Mouse (Mus musculus) heart, adult 9 months (tissue): ENCODE data around the gene Myo5a.

Experiments
- DNase-seq, 2 experiments: peaks; one replicate each; pipeline ENCODE4 v3.0.0; 2022; ENCODE audit warnings: low spot score in 2 of 2

The Myo5a gene

GRCm38 (mm10) chr9:75070457-75071028 lies at the start of gene Myo5a:
Myo5a (plus strand) TSS chr9:75071015.
- no peak for DNase-seq

GRCm38 (mm10) chr9:75022546-75022945 lies 48.3 kb upstream of the Myo5a start:
- no peak for DNase-seq

GRCm38 (mm10) chr9:75023150-75023894 lies 47.5 kb upstream of the Myo5a start:
- no peak for DNase-seq

- no peak for DNase-seq
These were observed 46.7 kb upstream of the Myo5a start for GRCm38 (mm10) chr9:75024089-75024488.

GRCm38 (mm10) chr9:75025689-75026088 lies 45.1 kb upstream of the Myo5a start:
- DNase-seq: no peak

- DNase-seq: no peak
These were observed 38.4 kb upstream of the Myo5a start for GRCm38 (mm10) chr9:75032408-75032807.

GRCm38 (mm10) chr9:75033141-75033540 lies 37.7 kb upstream of the Myo5a start:
- no peak for DNase-seq

- no peak for DNase-seq
These were observed 36.1 kb upstream of the Myo5a start for GRCm38 (mm10) chr9:75034691-75035090.

GRCm38 (mm10) chr9:75035944-75036343 lies 34.9 kb upstream of the Myo5a start:
- no peak for DNase-seq

- DNase-seq: peak; percentile 79 to 86
These were observed 33.1 kb upstream of the Myo5a start, which contains the start of gene Arpp19 for GRCm38 (mm10) chr9:75037451-75038356. Arpp19 (plus strand) TSS chr9:75037614.

GRCm38 (mm10) chr9:75038357-75038688 lies 32.5 kb upstream of the Myo5a start:
- DNase-seq: no peak

GRCm38 (mm10) chr9:75040566-75040965 lies 30.2 kb upstream of the Myo5a start:
- DNase-seq: no peak

- DNase-seq: no peak
These were observed 28.8 kb upstream of the Myo5a start for GRCm38 (mm10) chr9:75041840-75042525.

- no peak for DNase-seq
These were observed 27.6 kb upstream of the Myo5a start for GRCm38 (mm10) chr9:75043191-75043590.

- no peak for DNase-seq
These were observed 23.7 kb upstream of the Myo5a start for GRCm38 (mm10) chr9:75047079-75047478.

GRCm38 (mm10) chr9:75049100-75049499 lies 21.7 kb upstream of the Myo5a start:
- peak in 1 of 2 experiments; percentile 30 for DNase-seq

GRCm38 (mm10) chr9:75050003-75050402 lies 20.8 kb upstream of the Myo5a start:
- DNase-seq: peak; percentile 32 to 62

GRCm38 (mm10) chr9:75051841-75052240 lies 19.0 kb upstream of the Myo5a start:
- no peak for DNase-seq

- DNase-seq: no peak
These were observed 15.8 kb upstream of the Myo5a start for GRCm38 (mm10) chr9:75055046-75055445.

- no peak for DNase-seq
These were observed 6.0 kb upstream of the Myo5a start for GRCm38 (mm10) chr9:75064678-75065331.

GRCm38 (mm10) chr9:75071029-75071705 lies 352 bp downstream of the Myo5a start:
- DNase-seq: peak; percentile 75 to 78
